7 mouse cellular contexts compared by ENCODE assay signal in genomic region chr6:83914183-83914719, GRCm38 (mm10). TPM values are rescaled to one million over a fixed set of nuclear protein-coding genes. Genes with fewer than 3 reads are reported as not detected.
DNase-seq lines count a peak whose midpoint lies in the region; ATAC-seq lines count a peak whose summit lies in the region.

No protein-coding gene starts in this region.

- peak overlapping the region; percentile 65; the same call in 1 of the 2 replicates for H3K4me2 ChIP-seq in intestine, embryonic 16.5 days (ENCODE audit: low read depth, low read length)
- H3K4me2 ChIP-seq in midbrain, embryonic 11.5 days: peak overlapping the region; percentile 64

- H3K9ac ChIP-seq in intestine, embryonic 16.5 days (ENCODE audit: low read depth, low read length): peak overlapping the region; percentile 99
- H3K9ac ChIP-seq in midbrain, embryonic 11.5 days (ENCODE audit: low read length): peak overlapping the region; percentile 99

- WGBS in intestine, embryonic 16.5 days: under 1% methylated on average over 41 of the region's 50 CpGs
- under 1% methylated on average over 44 of the region's 50 CpGs for WGBS in midbrain, embryonic 11.5 days

- H3K27me3 ChIP-seq in intestine, embryonic 16.5 days (replicated peaks; ENCODE audit: control insufficient read depth, insufficient read depth, low read length): no peaks in the 10 kb centered on the region
- no peaks in the 10 kb centered on the region for H3K27me3 ChIP-seq in midbrain, embryonic 11.5 days (ENCODE audit: control insufficient read depth, insufficient read depth, low read length)

- intact Hi-C loops in left cerebral cortex, postnatal 36 days (cut with DNase I): loop anchor here (5.0 kb wide), 1 partner anchor 37 kb away; no protein-coding TSS in a partner anchor

- DNase-seq in adrenal gland, adult 8-10 months: peak; percentile 95
- peak; percentile 98 for DNase-seq in embryo, embryonic 9.5 days (ENCODE audit: extremely low spot score)
- DNase-seq in gastrocnemius, postnatal 4 days (ENCODE audit: low spot score in 2 of 2): peak; percentile 98
- DNase-seq in left cerebral cortex, postnatal 36 days (ENCODE audit: low spot score in 2 of 2): peak; percentile 98
- peak; percentile 100 for DNase-seq in midbrain, embryonic 11.5 days (ENCODE audit: low spot score, missing footprints)
- peak; percentile 97 for DNase-seq in skeletal muscle tissue, adult 2 months (ENCODE audit: low read depth, low spot score)

- no peaks in the 10 kb centered on the region for H3K9me3 ChIP-seq in intestine, embryonic 16.5 days (ENCODE audit: control insufficient read depth, low read length)
- H3K9me3 ChIP-seq in midbrain, embryonic 11.5 days (ENCODE audit: control insufficient read depth, low read length): no peaks in the 10 kb centered on the region

- no peaks in the 10 kb centered on the region for H3K36me3 ChIP-seq in intestine, embryonic 16.5 days (ENCODE audit: control insufficient read depth, insufficient read depth, low read length)
- H3K36me3 ChIP-seq in midbrain, embryonic 11.5 days (ENCODE audit: control insufficient read depth, insufficient read depth, low read length): no peaks in the 10 kb centered on the region

- ATAC-seq in intestine, embryonic 16.5 days: peak; percentile 98
- ATAC-seq in midbrain, embryonic 11.5 days (ENCODE audit: low FRiP score): peak; percentile 95

- H3K4me1 ChIP-seq in intestine, embryonic 16.5 days (ENCODE audit: control insufficient read depth, insufficient read depth, low read length): no peaks in the 10 kb centered on the region
- no peaks in the 10 kb centered on the region; the same call in 1 of the 2 replicates for H3K4me1 ChIP-seq in midbrain, embryonic 11.5 days (ENCODE audit: control insufficient read depth, insufficient read depth, low read length)

- H3K4me3 ChIP-seq in intestine, embryonic 16.5 days (ENCODE audit: low read length): peak overlapping the region; percentile 99
- peak overlapping the region; percentile 96 for H3K4me3 ChIP-seq in midbrain, embryonic 11.5 days (ENCODE audit: low read depth, low read length)

- H3K27ac ChIP-seq in intestine, embryonic 16.5 days (ENCODE audit: low read length): peak overlapping the region; percentile 90
- H3K27ac ChIP-seq in midbrain, embryonic 11.5 days (ENCODE audit: low read depth, low read length): peak overlapping the region; percentile 84

RNA-seq across cellular contexts. Expression of gene Zfp638, which starts 47.3 kb away (rescaled TPM):
- 100 to 1,000 TPM in 3 of 4 experiments, 10 to 100 TPM in 1; 85.0 to 116 (median 106) TPM for total RNA-seq in adrenal gland, adult 8-10 months (2022)
- total RNA-seq in gastrocnemius, postnatal 4 days (2021): 10 to 100 TPM; 61.7 to 82.4 TPM
- polyA plus RNA-seq in intestine, embryonic 16.5 days (2015; fragmentation: Nextera tagmentation; extraction: Ambion mirVana): 34.4 and 34.7 TPM in 2 replicates
- 100 to 1,000 TPM; 114 to 154 TPM for total RNA-seq in left cerebral cortex, postnatal 36 days (2021)
- polyA plus RNA-seq in midbrain, embryonic 11.5 days (2014; fragmentation: Nextera tagmentation; extraction: Ambion mirVana): 102 and 120 TPM in 2 replicates

Comparison
In these comparisons a context has a peak if more than half of its experiments do, and no peak if none do; other contexts are left out.
1. Peak in every context shown above with its lines: DNase-seq, ATAC-seq, H3K4me3 ChIP-seq and H3K27ac ChIP-seq.